Mouse (Mus musculus): Measurements from ENCODE around the gene Rhcg.

Gene Rhcg

GRCm38 (mm10) chr7:79552702-79553101 lies 64.8 kb downstream of the Rhcg start:
- DNase-seq (ENCODE audit: low spot score) = no peak

GRCm38 (mm10) chr7:79548893-79549555 lies 68.4 kb downstream of the Rhcg start:
- DNase-seq (ENCODE audit: low spot score) = no peak

- DNase-seq (ENCODE audit: low spot score) = peak; percentile 70
Measured at GRCm38 (mm10) chr7:79547092-79547491, 70.4 kb downstream of the Rhcg start.

GRCm38 (mm10) chr7:79545066-79545400 lies 72.4 kb downstream of the Rhcg start:
- no peak for DNase-seq (ENCODE audit: low spot score)

GRCm38 (mm10) chr7:79544281-79545065 lies 73.0 kb downstream of the Rhcg start:
- DNase-seq (ENCODE audit: low spot score) = no peak

Measured in ovary, postnatal 36 days (tissue).